Mouse (Mus musculus) embryonic facial prominence, embryonic 15.5 days (tissue): ENCODE measurements around the gene Elk3. TPM values are rescaled to one million over a fixed set of nuclear protein-coding genes. Genes with fewer than 3 reads are reported as not detected.

Source experiments
- ATAC-seq: fragments of 200-750 bp; cut with Nextera tagmentation; 2 replicates; pipeline ENCODE4 v1.8.0; 2017; ENCODE audit warnings: low read depth, moderate TSS enrichment; ENCODE audit not compliant: insufficient number of reproducible peaks, low FRiP score, low TSS enrichment
- H3K27ac ChIP-seq: fragments of 300-500 bp; sonication (generic); replicated peaks from 2 replicates; pipeline ENCODE4 v1.5.1; 2015; ENCODE audit warnings: mild to moderate bottlenecking, inconsistent platforms
- H3K27me3 ChIP-seq: fragments of 300-500 bp; sonication (generic); 2 replicates; pipeline ENCODE4 v1.6.1; 2015; ENCODE audit warnings: inconsistent platforms
- H3K36me3 ChIP-seq: fragments of 300-500 bp; sonication (generic); 2 replicates; pipeline ENCODE4 v1.6.1; 2015; ENCODE audit warnings: mild to moderate bottlenecking, inconsistent platforms
- H3K4me1 ChIP-seq: fragments of 300-500 bp; sonication (generic); 2 replicates; pipeline ENCODE4 v1.6.1; 2015; ENCODE audit warnings: inconsistent platforms
- H3K4me2 ChIP-seq: fragments of 300-500 bp; sonication (generic); replicated peaks from 2 replicates; pipeline ENCODE4 v1.6.1; 2015; ENCODE audit warnings: mild to moderate bottlenecking, inconsistent platforms
- H3K4me3 ChIP-seq: fragments of 300-500 bp; sonication (generic); replicated peaks from 2 replicates; pipeline ENCODE4 v1.5.1; 2015; ENCODE audit warnings: mild to moderate bottlenecking, inconsistent platforms
- H3K9ac ChIP-seq: fragments of 300-500 bp; sonication (generic); 2 replicates; pipeline ENCODE4 v1.6.1; 2015; ENCODE audit warnings: inconsistent platforms
- H3K9me3 ChIP-seq: fragments of 300-500 bp; sonication (generic); replicated peaks from 2 replicates; pipeline ENCODE4 v1.6.1; 2016; ENCODE audit warnings: inconsistent platforms
- WGBS: fragments of 180-500 bp; shearing (Covaris S2); methylation state at CpG from one replicate; pipeline ENCODE4 v1.1.7; 2015; 5-methylcytosine and 5-hydroxymethylcytosine counted together
- polyA plus RNA-seq: library from polyadenylated mRNA; unstranded; fragments of >200 nt; fragmentation: Nextera tagmentation; extraction: Ambion mirVana; gene quantifications from 2 replicates; pipeline ENCODE4 v1.2.1, GENCODE M21; 2015

Elk3 gene
- polyA plus RNA-seq, 1 experiment from 2014 or later, result 31.9 TPM

GRCm38 (mm10) chr10:93205287-93205956 lies 105.5 kb downstream of the Elk3 start:
- Histone ChIP-seq H3K27me3 (no peaks in the 10 kb centered on the region), H3K4me1 (no peaks in the 10 kb centered on the region), H3K4me3 (no peak overlapping the region), H3K9me3 (no peaks in the 10 kb centered on the region), H3K9ac (no peak overlapping the region), H3K27ac (no peak overlapping the region), H3K36me3 (no peaks in the 10 kb centered on the region; the same call in 1 of the 2 replicates), H3K4me2 (no peak overlapping the region)
- ATAC-seq, result no peak
- WGBS, result 74% methylated on average over 4 of the region's 4 CpGs

- Histone ChIP-seq H3K9me3 (no peaks in the 10 kb centered on the region), H3K4me2 (no peak overlapping the region), H3K27me3 (no peaks in the 10 kb centered on the region), H3K4me1 (peaks cover 3% of the 10 kb centered on the region; the same call in 1 of the 2 replicates), H3K4me3 (no peak overlapping the region), H3K9ac (no peak overlapping the region), H3K27ac (no peak overlapping the region), H3K36me3 (no peaks in the 10 kb centered on the region)
- WGBS, result 90% methylated on average over 6 of the region's 6 CpGs
- no peak for ATAC-seq
These were observed 109.0 kb downstream of the Elk3 start for GRCm38 (mm10) chr10:93201846-93202458.

- Histone ChIP-seq H3K27ac (no peak overlapping the region), H3K4me1 (peaks cover 18% of the 10 kb centered on the region), H3K4me3 (no peak overlapping the region), H3K4me2 (no peak overlapping the region), H3K9me3 (no peaks in the 10 kb centered on the region), H3K9ac (no peak overlapping the region), H3K27me3 (no peaks in the 10 kb centered on the region), H3K36me3 (no peaks in the 10 kb centered on the region)
- whole genome bisulfite sequencing, result 89% methylated on average over 3 of the region's 3 CpGs
- ATAC-seq, result no peak
These were observed 112.0 kb downstream of the Elk3 start for GRCm38 (mm10) chr10:93198958-93199357.

Other genes with a start within 250 kb of the Elk3 start
- gene Cfap54, start 229.5 kb downstream of the Elk3 start, polyA plus RNA-seq, result 2.1 and 3.3 TPM in 2 replicates
- gene Cdk17, start 150.3 kb downstream of the Elk3 start, polyA plus RNA-seq, result 16.8 and 17.5 TPM in 2 replicates
- gene Lta4h, start 142.3 kb upstream of the Elk3 start, polyA plus RNA-seq, result 202 and 203 TPM in 2 replicates
- gene Hal, start 177.6 kb upstream of the Elk3 start, polyA plus RNA-seq, result 0.63 and 3.4 TPM in 2 replicates
- gene Amdhd1, start 228.9 kb upstream of the Elk3 start, polyA plus RNA-seq, result 0.11 and 0.29 TPM in 2 replicates
- 0.41 TPM in 2 replicates for gene Ccdc38, start 229.5 kb upstream of the Elk3 start, polyA plus RNA-seq